Mouse (Mus musculus) kidney, adult 9 months (tissue): Measurements from ENCODE around the gene Ndufs4.

Experiments
- DNase-seq: peaks from one replicate; pipeline ENCODE4 v3.0.0; 2022

Ndufs4 gene

DNA sequence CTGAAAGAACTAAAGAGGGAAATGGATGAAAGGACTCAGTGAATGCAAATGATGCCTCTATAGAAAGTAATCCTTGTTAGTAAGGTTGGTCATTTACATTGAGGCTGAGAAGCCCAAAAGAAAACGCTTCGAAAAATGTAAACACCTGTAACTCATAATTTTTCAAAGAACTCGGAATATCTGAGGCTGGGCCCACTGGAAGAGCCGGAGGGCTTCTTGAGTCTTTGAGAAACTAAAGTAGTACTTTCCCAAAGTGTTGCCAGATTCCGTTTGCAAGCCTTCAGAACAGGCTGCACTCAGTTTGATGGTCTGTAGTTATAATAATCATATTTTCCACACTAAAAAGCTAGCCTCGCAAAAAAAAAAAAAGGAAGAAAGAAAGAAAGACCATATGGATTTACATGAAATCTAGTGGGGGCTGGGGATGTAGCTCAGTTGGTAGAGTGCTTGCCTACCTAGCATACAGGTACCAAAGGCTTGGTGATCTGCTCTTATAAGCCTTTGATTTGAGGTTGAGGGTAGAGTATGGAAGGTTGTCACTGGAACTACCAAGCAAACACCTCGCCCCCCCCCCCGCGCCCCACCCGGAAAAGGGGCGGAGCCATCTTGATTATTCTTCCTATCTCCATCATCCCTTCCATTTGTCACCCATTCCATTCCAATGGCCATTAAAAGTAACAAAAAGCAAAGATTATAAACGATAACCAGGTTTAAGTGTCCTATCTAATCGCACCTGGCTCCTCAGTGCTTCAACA is at the start of gene Ndufs4:
Gene Ndufs4 (minus strand): TSS at position 48 of the 755 bp plus-strand sequence.
- DNase-seq: no peak

DNA sequence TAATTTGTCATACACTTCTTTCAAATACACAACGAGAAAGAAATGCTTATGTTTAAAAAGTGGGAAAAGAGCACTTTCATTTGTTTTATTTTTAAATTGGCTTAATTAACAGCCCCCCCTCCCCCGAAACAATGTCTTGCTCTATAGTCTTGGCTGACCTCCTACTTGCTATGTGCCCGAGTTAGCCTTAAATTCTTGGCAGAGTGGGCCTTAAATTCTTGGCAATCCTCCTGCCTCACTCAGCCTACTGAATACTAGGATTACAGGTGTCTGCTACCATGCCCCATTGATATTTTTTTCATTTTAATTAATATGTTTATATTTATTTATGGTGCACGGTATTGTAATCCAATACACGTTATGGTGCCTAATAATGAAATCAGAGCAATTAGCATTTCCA is 44.4 kb upstream of the Ndufs4 start:
- DNase-seq: no peak

DNA sequence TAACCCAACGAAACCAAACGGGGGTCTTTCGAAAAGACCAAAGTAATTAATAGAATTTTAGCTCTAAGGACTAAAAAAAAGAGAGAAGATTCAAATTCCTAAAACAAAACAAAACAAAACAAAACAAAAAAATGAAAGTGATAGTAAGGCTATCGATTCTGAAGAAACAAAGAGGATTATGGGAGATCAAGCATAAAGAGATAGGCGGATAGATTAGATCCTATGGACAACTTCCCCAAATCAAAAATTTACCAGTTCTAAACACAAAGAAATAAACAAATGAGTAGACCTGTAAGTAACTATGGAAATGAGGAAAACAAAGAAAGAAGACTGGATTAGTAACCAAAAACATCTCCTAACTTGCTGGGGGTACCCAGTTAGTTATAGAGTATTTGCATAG is 37.2 kb upstream of the Ndufs4 start:
- no peak for DNase-seq

DNA sequence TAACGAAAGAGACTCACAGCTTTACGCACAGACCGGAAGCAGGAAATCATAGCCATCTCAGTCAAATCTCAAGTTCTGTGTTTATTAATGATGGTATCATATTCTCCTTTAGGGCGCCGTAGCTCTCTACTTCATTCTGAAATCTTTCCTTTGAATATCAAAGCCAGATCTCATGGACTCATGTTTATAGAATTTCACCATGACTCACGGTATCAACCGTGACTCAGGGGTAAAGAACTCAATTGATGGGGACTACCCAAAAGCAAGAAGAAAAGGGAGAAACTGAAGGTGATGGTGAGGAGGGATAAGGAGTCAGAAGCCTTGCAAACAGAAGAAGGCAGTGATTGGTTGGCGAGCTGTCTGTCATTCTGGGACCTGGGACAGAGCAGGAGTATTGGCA is 32.2 kb upstream of the Ndufs4 start:
- no peak for DNase-seq

DNA sequence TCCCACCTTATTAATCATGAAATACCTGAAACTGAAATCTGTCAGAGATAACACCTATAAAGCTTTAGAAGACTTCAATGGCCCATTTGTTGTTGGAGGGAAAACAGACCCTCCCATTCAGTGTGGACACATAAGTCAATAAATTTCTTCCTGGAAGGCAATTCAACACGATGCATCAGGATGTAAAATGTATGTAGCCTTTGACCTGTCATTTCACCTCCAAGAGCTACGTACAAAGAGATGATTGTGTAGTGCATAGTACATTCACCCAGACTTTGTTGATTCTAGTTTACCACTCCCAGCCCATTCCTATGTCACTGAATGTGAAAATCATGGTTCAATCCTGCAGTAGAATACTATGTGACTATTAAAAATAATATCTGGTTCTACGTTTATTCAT is 31.3 kb upstream of the Ndufs4 start:
- DNase-seq: no peak

DNA sequence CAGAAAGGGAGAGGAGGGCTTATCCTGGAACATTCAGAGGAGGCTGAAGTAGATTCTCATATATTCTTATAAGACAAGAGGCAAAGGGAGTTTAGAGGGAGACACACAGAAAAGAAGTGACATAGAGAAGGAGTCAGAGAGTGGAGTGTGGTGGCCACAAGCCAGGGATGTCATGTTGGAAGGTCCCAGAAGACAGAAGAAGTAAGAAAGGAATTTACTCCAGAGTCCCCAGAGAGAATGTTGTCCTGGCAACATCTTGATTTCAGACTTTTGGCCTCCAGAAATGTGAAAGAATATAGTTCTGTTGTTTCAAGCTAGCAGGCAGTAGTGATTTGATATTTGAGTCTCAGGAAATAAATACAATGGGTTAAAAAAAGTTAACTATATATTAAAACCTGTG is 24.3 kb upstream of the Ndufs4 start:
- no peak for DNase-seq

DNA sequence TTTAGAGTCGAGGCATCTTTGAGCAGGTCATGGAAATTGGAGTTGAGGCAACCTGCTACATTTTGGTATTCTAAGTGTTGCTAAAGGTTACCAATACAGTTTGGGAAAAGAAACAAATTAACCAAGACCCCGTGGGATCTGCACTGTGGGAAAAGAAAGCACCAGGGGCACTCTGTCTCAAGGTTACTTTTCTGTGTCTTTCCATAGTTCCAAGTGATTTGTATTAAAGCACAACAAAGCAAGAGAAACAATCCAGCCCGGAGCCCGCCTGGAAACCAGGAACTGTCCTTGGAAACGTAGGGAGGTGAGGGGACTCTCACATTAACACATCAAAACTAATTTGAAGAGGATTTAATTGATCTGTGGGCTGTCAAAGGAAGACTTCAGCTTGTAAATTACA is 18.8 kb upstream of the Ndufs4 start:
- no peak for DNase-seq

DNA sequence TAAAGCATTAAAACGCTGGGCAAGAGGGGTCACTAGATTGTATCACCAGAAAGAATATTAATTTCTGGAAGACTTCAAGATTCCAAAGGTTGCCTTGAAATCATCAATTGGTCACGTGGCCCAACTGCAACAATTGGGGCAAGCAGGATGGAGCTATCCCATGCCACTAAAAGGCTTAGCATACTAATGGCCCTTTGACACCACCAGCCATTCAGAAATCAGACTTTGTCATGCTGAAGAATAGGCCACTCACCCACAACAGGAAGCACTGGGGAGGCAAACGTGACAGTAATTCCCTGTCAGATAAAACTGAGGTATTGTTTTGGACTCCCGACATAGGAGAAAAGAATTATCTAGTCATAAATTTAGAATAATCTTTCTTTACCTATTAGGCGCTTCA is 18.4 kb upstream of the Ndufs4 start:
- DNase-seq: no peak

DNA sequence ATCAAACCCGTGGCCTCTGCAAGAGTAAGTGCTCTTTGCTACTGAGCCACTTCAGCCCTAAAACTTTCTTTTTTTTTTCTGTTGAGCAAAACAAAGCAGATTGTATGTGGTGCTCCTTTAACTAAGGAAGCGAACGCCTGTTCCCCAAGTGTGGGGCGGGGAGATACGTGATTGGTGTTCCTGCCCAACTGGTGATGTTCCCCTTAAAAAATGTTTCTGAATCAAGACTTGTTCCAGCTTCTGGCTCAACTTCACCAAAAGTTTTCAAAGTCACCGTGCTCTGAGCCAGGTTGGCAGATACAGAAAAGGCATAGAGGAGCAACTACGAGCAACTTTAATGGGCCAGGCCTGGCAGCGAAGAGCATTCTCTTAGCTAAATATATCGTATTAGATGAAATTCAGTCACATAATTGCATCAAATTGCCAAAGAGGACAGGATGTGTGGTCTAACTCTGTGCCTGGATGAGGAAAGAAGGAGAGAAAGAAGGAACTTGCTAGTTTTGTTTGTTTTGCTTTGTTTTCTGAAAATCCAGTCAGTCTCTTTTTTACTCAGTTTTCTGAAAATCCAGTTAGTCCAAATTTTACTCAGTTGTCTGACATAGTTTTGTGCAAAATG is 17.1 kb upstream of the Ndufs4 start:
- no peak for DNase-seq

DNA sequence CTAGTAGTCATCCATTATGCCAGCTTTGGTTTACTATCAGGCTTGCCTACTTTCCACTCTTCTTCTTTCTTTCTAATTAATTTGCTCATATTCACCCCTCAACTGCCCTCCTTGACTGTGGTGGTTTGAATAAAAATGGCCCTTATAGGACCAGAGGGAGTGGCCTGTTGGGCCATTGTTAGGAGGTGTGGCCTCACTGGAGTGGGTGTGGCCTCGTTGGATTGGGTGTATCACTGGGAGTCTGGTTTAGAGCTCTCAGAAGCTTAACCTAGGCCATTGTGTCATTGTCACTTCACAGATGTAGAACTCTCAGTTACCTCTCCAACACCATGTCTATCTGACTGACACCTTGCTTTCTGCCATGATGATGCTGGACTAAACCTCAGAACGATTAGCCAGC is 10.8 kb upstream of the Ndufs4 start:
- DNase-seq: no peak

DNA sequence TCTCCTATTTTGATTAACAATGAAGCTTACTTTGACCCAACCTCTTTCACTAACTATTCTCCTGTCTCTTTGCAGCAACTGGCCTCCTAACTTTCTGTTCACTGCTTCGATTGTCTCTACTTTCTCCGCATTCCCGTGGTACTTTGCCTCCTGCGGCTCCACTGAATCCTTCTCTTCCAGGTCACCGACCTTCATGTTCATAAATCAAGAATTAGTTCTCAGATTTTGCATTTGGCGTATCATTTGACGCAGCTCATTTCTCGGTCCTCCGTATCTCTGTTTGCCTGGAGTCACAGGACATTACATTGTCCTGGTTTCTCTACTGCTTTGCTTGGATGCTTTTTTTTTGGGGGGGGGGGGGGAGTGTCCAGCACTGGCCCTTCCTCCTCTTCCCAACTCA is 9.2 kb upstream of the Ndufs4 start:
- no peak for DNase-seq

DNA sequence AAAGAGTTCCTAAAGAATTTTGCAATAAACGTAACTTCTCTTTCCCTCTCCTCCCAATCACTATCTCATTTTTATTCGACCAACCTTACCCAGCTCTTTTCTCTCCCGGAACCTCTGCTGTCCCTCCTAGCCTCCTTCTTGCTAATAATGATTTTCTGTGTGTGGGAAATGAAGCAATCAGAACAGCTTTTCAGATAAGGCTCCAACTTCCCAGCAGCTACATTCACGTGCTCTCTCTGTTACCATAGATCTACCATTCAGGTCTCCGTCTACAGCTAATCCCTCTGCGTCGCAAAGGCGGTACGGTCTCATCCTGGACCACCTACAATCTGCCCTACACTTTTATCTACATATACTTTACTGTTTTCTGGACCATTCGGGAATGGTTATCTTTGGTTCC is 8.8 kb upstream of the Ndufs4 start:
- no peak for DNase-seq

DNA sequence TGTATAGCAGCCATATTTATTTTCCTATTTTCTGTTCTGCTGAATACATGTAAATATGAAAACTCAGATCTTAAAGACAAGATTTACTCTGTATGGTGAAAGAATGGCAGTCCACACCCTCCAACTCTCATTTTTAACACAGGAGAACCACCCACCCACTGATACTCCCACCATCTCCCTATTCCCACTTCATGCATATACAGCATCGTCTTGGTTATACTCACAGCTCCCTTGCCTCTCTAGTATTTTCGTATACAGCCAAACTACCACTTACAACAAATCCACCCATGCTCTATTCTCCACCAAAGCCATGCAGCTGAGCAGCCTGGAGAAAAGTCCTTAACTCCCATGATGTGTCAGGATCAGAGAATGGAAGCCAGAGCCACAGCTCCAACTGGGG is 6.7 kb upstream of the Ndufs4 start:
- DNase-seq: no peak

DNA sequence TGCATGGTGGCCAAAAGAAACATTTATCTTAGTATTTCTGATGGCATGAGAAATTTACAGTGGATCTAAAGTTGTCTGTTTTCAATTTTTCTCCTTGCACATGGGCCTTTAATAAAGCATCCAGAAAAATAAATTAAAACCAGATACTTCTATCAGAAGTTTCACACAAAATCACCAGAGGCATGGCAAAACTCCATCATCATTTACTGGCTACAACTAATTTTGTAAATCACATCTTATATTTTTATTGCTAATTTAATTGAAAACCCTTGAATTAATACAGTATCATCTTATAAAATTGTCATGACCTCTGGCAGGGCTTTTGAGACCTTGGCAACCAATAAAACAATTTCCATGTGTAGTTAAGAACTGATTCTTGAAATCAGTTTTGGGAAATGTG is 4.4 kb upstream of the Ndufs4 start:
- no peak for DNase-seq

DNA sequence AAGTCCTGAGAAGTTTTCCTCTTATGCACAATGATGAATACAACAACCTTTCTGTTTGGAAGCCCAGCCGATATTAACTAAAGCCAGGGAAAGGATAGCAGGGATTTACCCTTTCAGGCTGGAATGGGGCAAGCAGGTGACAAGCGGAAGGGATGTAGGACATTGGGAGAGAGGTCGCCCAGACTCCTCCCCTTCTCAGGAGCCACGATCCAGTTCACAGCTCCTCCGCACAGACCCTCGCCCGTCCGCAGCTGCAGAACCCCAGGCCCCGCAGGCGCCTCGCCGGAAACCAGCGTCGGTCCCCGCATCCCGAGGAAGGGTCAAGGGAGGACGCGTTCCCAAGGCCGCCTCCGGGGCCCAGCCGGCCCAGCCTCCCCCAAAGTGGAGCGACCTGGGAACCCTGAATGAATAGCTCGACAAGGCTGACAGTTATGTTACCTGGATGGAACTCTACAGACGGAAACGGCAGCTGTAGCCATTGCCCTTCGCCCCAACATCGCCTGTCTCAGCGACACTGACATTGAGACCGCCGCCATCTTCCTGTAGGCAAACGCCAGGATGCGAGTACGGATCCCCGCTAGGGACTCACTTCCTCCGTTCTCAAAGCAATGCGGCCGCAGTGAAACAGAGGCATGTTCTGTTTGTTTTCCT is 412 bp downstream of the Ndufs4 start:
- DNase-seq: peak; percentile 93

DNA sequence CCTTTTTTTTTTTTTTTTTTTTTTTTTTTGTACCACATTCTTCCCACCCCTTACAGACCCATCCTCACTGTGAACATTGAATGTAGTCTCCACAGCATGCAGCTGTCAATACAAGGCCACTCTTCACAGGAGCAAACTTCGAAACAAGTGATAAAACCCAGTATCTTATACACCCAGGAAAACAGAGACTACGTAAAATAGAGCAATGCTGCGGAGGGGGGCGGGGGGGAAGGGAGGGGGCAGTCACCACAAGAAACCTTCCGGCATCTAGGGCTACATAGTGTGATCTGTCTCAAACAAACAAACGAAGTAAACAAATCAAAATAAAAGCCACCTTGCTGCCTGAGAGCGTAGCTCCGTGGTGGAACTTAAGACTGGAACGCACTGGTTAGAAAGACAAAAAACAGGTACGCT is 977 bp downstream of the Ndufs4 start:
- no peak for DNase-seq

DNA sequence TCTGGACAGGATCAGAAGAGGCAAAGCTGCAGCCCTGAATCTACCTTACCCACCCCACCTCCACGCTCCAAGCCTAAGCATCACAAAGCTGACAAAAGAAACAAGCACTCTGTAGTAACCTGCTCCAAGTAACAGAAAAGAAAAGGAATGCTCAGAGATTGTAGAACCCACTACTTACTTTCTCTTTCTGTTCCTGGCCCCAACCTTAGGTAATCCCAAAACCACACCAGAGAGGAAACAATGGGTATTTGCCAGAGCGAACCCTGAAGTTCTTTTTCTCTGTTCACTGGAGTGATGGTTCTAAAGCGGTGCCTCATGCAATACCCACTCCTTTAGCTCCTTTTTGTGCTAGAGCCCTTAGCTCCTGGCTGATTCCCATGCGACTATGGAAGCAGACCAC is 11.5 kb downstream of the Ndufs4 start:
- no peak for DNase-seq

DNA sequence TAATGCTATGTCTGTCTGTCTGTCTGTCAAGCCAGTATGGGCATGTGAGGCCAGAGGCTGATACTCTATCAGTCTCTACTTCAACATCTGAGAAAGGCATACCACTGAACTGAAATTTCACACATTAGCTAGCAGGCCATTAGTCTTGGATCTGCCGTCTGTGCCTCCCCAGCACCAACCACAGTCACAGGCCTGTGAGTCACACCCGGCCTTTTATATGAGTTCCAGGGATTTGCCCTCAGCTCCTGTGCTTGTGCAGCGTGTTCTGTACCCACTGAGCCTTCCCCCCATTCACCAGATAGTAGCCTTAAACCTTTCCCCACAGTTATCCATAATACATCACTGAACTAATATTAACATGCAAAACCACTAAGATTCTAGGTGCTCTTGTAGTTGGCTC is 26.0 kb downstream of the Ndufs4 start:
- no peak for DNase-seq

DNA sequence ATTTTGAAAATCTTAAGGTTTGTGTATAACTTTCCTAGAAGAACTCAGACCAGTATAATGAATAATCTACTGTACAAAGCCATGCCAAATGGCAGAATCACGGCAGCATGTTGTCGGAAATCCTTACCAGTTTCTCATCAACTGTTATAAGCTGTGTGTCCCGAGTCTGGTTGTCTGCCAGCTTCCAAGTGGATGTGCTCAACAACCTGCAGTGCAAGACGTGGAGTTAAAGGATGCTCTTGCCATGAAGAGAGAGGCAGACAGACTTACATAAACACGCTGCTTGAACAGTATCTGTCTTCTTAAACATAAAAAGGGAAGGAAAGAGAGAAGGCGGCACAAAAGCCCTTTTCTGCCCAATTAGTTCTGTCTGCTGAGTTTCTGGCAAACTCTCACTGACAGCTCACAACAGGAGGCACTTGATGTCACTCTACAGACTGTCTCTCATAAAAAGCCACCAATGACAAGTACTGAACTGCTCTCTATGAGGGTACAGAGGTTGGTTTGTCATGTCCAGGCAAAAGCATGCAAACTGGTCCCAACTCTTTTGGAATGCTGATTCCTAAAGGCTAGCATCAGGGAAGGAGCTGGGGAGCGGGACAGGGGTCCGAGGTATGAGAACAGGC is 36.6 kb downstream of the Ndufs4 start:
- no peak for DNase-seq

DNA sequence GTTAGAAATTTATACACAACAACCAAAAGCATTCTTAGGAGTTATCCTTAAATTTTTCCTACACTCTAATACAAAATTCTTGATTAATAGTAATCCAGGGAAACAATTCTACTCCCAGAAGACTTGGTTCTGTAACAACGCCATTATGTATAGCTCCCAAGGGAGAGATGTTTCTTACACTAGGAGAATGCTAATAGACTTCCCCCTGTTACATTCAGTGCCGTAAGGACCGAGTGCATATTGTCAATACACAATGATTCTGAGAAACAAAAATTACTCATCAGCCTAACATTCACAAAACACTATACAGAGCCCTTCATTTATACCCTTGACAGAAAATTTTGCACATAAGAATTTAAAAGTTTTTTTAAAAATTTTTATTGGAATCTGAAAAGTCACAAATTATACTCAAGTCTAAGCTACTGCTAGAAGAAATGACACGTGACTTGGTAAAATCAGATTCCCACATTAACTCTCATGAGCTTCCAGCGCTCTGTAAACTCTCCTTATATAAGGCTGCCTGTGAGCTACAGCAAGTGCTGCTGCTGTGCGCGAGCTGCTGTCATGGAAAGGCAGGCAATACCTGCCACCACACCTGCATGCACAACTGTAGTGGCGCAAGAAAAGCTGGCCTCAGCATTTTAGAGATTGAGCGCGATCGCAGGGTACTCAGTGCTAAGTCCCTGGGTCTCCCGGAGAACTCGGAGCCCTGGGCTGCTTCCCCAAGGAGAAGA is 42.9 kb downstream of the Ndufs4 start:
- DNase-seq: no peak

DNA sequence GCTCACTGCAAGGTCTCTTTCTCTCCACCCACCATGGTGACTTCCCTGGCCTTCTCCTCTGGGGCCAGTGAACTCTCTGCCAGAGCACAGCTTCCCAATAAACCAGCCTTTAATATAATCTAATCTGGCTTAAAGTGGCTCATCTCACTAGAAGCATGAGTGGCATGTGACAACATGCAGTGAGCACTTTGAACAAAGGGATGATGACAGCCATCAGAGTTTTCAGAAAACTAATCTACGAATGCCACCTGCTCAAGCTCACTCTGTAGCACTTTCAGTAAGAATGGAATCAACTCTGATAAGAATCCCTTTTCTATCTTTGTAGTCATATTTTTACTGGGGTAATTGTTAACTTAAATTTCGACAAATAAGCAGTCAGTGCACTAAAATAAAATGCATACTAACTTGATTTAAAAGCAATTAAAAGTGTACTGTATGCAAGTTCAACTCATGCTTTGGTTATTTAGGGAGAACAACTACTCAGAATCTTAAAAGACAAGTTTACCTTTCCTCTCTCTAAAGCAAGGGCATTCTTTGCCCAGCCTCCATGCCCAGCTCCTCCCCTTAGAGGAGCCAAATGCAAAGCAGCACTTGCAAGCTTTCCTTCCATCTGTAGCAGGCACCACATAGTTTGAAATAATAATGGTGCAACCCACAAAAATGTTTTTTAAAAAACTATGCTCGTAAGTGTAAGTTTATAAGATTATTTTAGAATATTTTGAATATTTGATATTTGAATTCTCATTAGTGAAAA is 43.7 kb downstream of the Ndufs4 start:
- no peak for DNase-seq

DNA sequence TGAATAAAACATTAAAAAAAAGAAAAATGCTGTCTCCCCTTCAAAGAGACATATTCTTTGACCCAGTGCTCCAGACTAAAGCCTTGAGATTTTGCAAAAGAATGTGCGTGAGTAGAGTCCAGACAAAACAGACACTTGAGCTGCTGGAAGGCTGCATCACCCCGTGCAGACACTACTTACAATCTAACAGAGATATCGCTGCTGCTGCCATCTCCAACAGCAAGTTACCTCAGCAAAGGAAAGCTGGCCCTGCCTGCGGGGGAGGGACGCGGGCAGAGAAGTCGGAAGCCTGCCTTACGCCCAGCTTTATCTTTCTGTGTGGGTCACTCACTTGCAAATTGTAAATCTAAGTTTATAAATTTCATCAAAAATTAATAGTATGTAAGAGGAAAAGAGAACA is 45.1 kb downstream of the Ndufs4 start:
- DNase-seq: no peak
